Mouse (Mus musculus) small intestine, adult 2 months (tissue): ENCODE measurements around the gene Myl4. TPM values are rescaled to one million over a fixed set of nuclear protein-coding genes. Genes with fewer than 3 reads are reported as not detected.

Source experiments
- H3K27ac ChIP-seq: fragments of 200-500 bp; 2 replicates; pipeline ENCODE4 v1.5.1; 2012; ENCODE audit warnings: low read depth, low read length, control low read depth, inconsistent platforms; ENCODE audit not compliant: insufficient read depth
- H3K27me3 ChIP-seq: fragments of 200-500 bp; 2 replicates; pipeline ENCODE4 v1.6.1; 2012; ENCODE audit warnings: mild to moderate bottlenecking, moderate library complexity, low read length, inconsistent platforms; ENCODE audit not compliant: control insufficient read depth, insufficient read depth
- H3K36me3 ChIP-seq: fragments of 200-500 bp; 2 replicates; pipeline ENCODE4 v1.6.1; 2012; ENCODE audit warnings: mild to moderate bottlenecking, low read length, control low read depth, inconsistent platforms; ENCODE audit not compliant: control insufficient read depth, insufficient read depth
- H3K4me1 ChIP-seq: fragments of 200-500 bp; 2 replicates; pipeline ENCODE4 v1.6.1; 2012; ENCODE audit warnings: low read length, inconsistent platforms, mixed read lengths; ENCODE audit not compliant: control insufficient read depth, insufficient read depth, insufficient read length
- H3K4me3 ChIP-seq: fragments of 200-500 bp; 2 replicates; pipeline ENCODE4 v1.5.1; 2012; ENCODE audit warnings: low read depth, mild to moderate bottlenecking, control low read depth, inconsistent platforms, low read length, moderate library complexity
- CTCF ChIP-seq: fragments of 200-500 bp; IDR thresholded peaks from 2 replicates; pipeline ENCODE4 v1.5.1; 2012; ENCODE audit warnings: low read depth, mild to moderate bottlenecking, control low read depth, inconsistent platforms, low read length, moderate library complexity, mixed read lengths; ENCODE audit not compliant: insufficient replicate concordance, insufficient read length; ENCODE audit errors: extremely low read depth
- POLR2A ChIP-seq: fragments of 200-500 bp; IDR thresholded peaks from 2 replicates; pipeline ENCODE4 v1.6.1; 2012; ENCODE audit warnings: low read depth, mild to moderate bottlenecking, control low read depth, inconsistent platforms, low read length, moderate library complexity
- WGBS: fragments of 180-500 bp; shearing (Covaris S2); methylation state at CpG from one replicate; pipeline ENCODE4 v1.1.7; 2018; 5-methylcytosine and 5-hydroxymethylcytosine counted together
- polyA plus RNA-seq: library from polyadenylated mRNA; depleted of rRNA; stranded (reverse); fragments of >200 nt; gene quantifications from 2 replicates; pipeline ENCODE4 v1.2.3, GENCODE M21; 2012

The Myl4 gene
- polyA plus RNA-seq, 1 experiment = 3.4 TPM

GRCm38 (mm10) chr11:104607491-104608245 is 57.2 kb downstream of the Myl4 start, which contains the start of gene Itgb3:
TSS of gene Itgb3 (plus strand) at chr11:104608000.
- H3K4me3 ChIP-seq = peak within 1 kb of the TSS; percentile 83
- peak within 1 kb of the TSS; percentile 87 for H3K27ac ChIP-seq
- peak; percentile 43; the same call in 1 of the 2 replicates for TF ChIP-seq POLR2A
- no peak for TF ChIP-seq CTCF
- peaks cover 3% of the 10 kb centered on the region; the same call in 1 of the 2 replicates for H3K4me1 ChIP-seq
- peaks cover 14% of the 10 kb centered on the region for H3K27me3 ChIP-seq
- H3K36me3 ChIP-seq = no peaks in the 10 kb centered on the region
- 1% methylated on average over 51 of the region's 51 CpGs for WGBS

DNA sequence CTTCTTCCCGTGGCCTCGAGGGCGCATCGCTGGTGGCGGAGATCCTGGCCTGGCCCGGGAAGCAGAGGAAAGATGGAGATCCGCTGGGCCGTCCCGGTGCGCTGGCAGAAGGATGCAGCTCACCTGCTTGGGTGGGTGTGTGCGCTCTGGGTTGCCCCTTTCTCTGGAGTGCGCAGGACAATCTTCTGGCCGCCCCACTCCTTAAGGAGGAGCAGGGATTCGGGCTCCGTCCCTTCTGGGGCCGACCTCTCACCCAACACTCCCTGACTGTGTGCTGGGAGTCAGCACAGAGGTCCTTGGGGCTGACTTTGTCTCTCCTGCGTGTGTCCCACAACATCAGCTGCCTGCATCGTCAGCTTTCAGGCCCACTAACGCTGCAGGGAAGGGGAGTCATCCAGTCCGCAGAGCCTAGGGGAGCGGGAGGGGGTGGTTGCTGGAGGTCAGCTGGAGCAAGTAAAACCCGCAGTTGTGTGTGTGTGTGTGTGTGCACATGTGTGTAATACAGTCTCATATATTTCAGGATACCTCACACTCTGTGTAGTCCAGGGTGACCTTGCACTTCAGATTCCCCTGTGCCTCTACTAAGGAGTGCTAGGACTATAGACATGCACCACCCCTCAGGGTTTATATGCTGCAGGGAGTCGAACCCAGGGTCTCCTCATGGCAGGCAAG is 57.9 kb downstream of the Myl4 start:
- TF ChIP-seq CTCF = no peak
- no peak; the same call in 1 of the 2 replicates for TF ChIP-seq POLR2A
- Histone ChIP-seq H3K27ac (peak overlapping the region; percentile 87), H3K27me3 (peaks cover 14% of the 10 kb centered on the region), H3K4me1 (peaks cover 3% of the 10 kb centered on the region; the same call in 1 of the 2 replicates), H3K36me3 (no peaks in the 10 kb centered on the region), H3K4me3 (peak overlapping the region; percentile 83)
- WGBS = 4% methylated on average over 23 of the region's 23 CpGs

DNA sequence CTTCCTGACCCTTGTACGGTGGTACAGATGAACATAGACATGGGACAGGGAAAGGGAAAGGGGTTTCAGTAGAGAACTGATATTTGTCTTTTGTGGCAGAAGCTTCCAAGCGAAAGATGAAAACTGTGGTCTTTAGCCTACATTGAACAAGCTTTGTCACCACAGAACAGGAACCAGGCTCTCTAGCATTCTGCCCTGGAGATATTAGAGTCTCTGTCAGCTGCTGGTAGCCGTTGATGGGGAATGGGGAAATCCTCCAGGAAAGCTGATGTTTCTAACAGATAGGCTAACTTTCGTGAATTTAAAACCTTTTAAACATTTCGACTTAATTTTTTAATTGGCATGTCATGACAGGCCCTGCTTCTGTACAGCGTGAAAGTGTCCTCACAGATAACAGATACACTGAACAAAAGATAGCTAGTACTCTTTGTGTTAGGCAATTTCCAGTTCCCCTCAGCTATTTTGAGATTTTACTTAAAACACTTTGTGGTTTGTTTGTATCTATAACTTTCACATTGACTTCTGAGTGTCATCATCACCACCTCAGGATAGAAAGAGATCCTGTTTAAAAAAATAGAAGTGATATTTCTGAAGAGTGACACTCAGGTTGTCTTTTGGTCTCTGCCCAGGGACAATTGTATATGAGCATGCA is 58.7 kb downstream of the Myl4 start:
- Histone ChIP-seq H3K4me1 (peaks cover 5% of the 10 kb centered on the region; the same call in 1 of the 2 replicates), H3K4me3 (no peak overlapping the region), H3K27ac (peak overlapping the region; percentile 87; the same call in 1 of the 2 replicates), H3K27me3 (peaks cover 14% of the 10 kb centered on the region), H3K36me3 (no peaks in the 10 kb centered on the region)
- WGBS = 62% methylated on average over 6 of the region's 6 CpGs
- no peak for TF ChIP-seq POLR2A
- TF ChIP-seq CTCF = no peak

GRCm38 (mm10) chr11:104609733-104610132 is 59.3 kb downstream of the Myl4 start:
- H3K27ac ChIP-seq = peak overlapping the region; percentile 68
- peaks cover 5% of the 10 kb centered on the region; the same call in 1 of the 2 replicates for H3K4me1 ChIP-seq
- no peaks in the 10 kb centered on the region for H3K36me3 ChIP-seq
- 43% methylated on average over 4 of the region's 4 CpGs for WGBS
- TF ChIP-seq CTCF = no peak
- peak overlapping the region; percentile 46 for H3K4me3 ChIP-seq
- H3K27me3 ChIP-seq = peaks cover 14% of the 10 kb centered on the region

- Histone ChIP-seq H3K4me1 (peaks cover 5% of the 10 kb centered on the region; the same call in 1 of the 2 replicates), H3K27me3 (peaks cover 14% of the 10 kb centered on the region), H3K27ac (no peak overlapping the region), H3K36me3 (no peaks in the 10 kb centered on the region), H3K4me3 (no peak overlapping the region)
- TF ChIP-seq POLR2A (no peak), CTCF (no peak)
- 20% methylated on average over 4 of the region's 4 CpGs for WGBS
These were observed 61.2 kb downstream of the Myl4 start for GRCm38 (mm10) chr11:104611579-104612151.

- Histone ChIP-seq H3K36me3 (no peaks in the 10 kb centered on the region), H3K27ac (no peak overlapping the region), H3K4me3 (no peak overlapping the region), H3K27me3 (0 out of 2 replicates have a peak, but pooled peaks cover 2% of the 10 kb centered on the region), H3K4me1 (peaks cover 5% of the 10 kb centered on the region; the same call in 1 of the 2 replicates)
- WGBS = 68% methylated on average over 10 of the region's 10 CpGs
- TF ChIP-seq CTCF (no peak), POLR2A (no peak)
These were observed 63.1 kb downstream of the Myl4 start for GRCm38 (mm10) chr11:104613551-104613950.
